Mouse (Mus musculus): Measurements from ENCODE around the gene Neurl3. TPM values are rescaled to one million over a fixed set of nuclear protein-coding genes. Genes with fewer than 3 reads are reported as not detected.
A peak's percentile ranks its signal among the peaks of the same experiment; 100 is the strongest.

Gene Neurl3
- total and polyA plus RNA-seq, 3 experiments, result 38.7 to 140 (median 120) TPM

GRCm38 (mm10) chr1:36273288-36273687 is 1.2 kb downstream of the Neurl3 start:
- H3K36me3 ChIP-seq (replicated peaks), result peaks cover 40% of the 10 kb centered on the region
- peak; percentile 74 for ATAC-seq (ENCODE audit: extremely low read depth, insufficient number of reproducible peaks, low FRiP score, poor library complexity, severe bottlenecking)
- peak; percentile 86 for DNase-seq (ENCODE audit: low spot score)
- no peaks in the 10 kb centered on the region for H3K27me3 ChIP-seq (ENCODE audit: insufficient read depth, low read length)
- no peak for TF ChIP-seq CTCF (IDR thresholded peaks at IDR 0.05; ENCODE audit: low read depth, low read length)
- TF ChIP-seq POLR2AphosphoS5 (IDR thresholded peaks at IDR 0.05; ENCODE audit: insufficient replicate concordance, low read depth, low read length), result 0 out of 2 replicates have a peak, but pooled peaks have one; percentile 62
- TF ChIP-seq GATA1 (IDR thresholded peaks at IDR 0.05; ENCODE audit: borderline replicate concordance, low read length), result no peak
- TF ChIP-seq TAL1 (conservative IDR thresholded peaks at IDR 0.05; ENCODE audit: low read depth, low read length), result peak; percentile 82
- H3K4me1 ChIP-seq (ENCODE audit: insufficient read depth, low read depth, low read length), result peaks cover 90% of the 10 kb centered on the region
- H3K4me3 ChIP-seq (ENCODE audit: low read depth, low read length), result peak overlapping the region; percentile 73
- peaks cover 13% of the 10 kb centered on the region for H3K9me3 ChIP-seq (replicated peaks)

GRCm38 (mm10) chr1:36272546-36272945 is 1.9 kb downstream of the Neurl3 start:
- peak; percentile 74 for DNase-seq (ENCODE audit: low spot score)
- H3K36me3 ChIP-seq (replicated peaks), result peaks cover 48% of the 10 kb centered on the region
- H3K9me3 ChIP-seq (replicated peaks), result peaks cover 13% of the 10 kb centered on the region
- peaks cover 94% of the 10 kb centered on the region for H3K4me1 ChIP-seq (ENCODE audit: insufficient read depth, low read depth, low read length)
- TF ChIP-seq TAL1 (conservative IDR thresholded peaks at IDR 0.05; ENCODE audit: low read depth, low read length), result no peak
- ATAC-seq (ENCODE audit: extremely low read depth, insufficient number of reproducible peaks, low FRiP score, poor library complexity, severe bottlenecking), result no peak
- no peaks in the 10 kb centered on the region for H3K27me3 ChIP-seq (ENCODE audit: insufficient read depth, low read length)
- peak overlapping the region; percentile 73 for H3K4me3 ChIP-seq (ENCODE audit: low read depth, low read length)

- peak; percentile 59 for DNase-seq (ENCODE audit: low spot score)
- no peak for ATAC-seq (ENCODE audit: extremely low read depth, insufficient number of reproducible peaks, low FRiP score, poor library complexity, severe bottlenecking)
- TF ChIP-seq CTCF (IDR thresholded peaks at IDR 0.05; ENCODE audit: low read depth, low read length), result no peak
- no peak for TF ChIP-seq GATA2 (IDR thresholded peaks at IDR 0.05; ENCODE audit: borderline replicate concordance, low read depth, low read length)
- no peak for TF ChIP-seq POLR2AphosphoS5 (IDR thresholded peaks at IDR 0.05; ENCODE audit: insufficient replicate concordance, low read depth, low read length)
- no peak for TF ChIP-seq TAL1 (conservative IDR thresholded peaks at IDR 0.05; ENCODE audit: low read depth, low read length)
- no peak for TF ChIP-seq GATA1 (IDR thresholded peaks at IDR 0.05; ENCODE audit: borderline replicate concordance, low read length)
- peaks cover 53% of the 10 kb centered on the region for H3K36me3 ChIP-seq (replicated peaks)
- no peaks in the 10 kb centered on the region for H3K27me3 ChIP-seq (ENCODE audit: insufficient read depth, low read length)
- H3K4me3 ChIP-seq (ENCODE audit: low read depth, low read length), result peak overlapping the region; percentile 73
- H3K9me3 ChIP-seq (replicated peaks), result peaks cover 6% of the 10 kb centered on the region
- peaks cover 95% of the 10 kb centered on the region for H3K4me1 ChIP-seq (ENCODE audit: insufficient read depth, low read depth, low read length)
These were observed 2.8 kb downstream of the Neurl3 start for GRCm38 (mm10) chr1:36271516-36272230.

- Histone ChIP-seq H3K27me3 (ENCODE audit: insufficient read depth, low read length) (no peaks in the 10 kb centered on the region), H3K4me3 (ENCODE audit: low read depth, low read length) (peak overlapping the region; percentile 73), H3K4me1 (ENCODE audit: insufficient read depth, low read depth, low read length) (peaks cover 94% of the 10 kb centered on the region), H3K36me3 (replicated peaks) (peaks cover 62% of the 10 kb centered on the region), H3K9me3 (replicated peaks) (no peaks in the 10 kb centered on the region)
- DNase-seq (ENCODE audit: low spot score) (peak; percentile 64), ATAC-seq (ENCODE audit: extremely low read depth, insufficient number of reproducible peaks, low FRiP score, poor library complexity, severe bottlenecking) (no peak)
- TF ChIP-seq GATA2 (IDR thresholded peaks at IDR 0.05; ENCODE audit: borderline replicate concordance, low read depth, low read length) (no peak), GATA1 (IDR thresholded peaks at IDR 0.05; ENCODE audit: borderline replicate concordance, low read length) (no peak), POLR2AphosphoS5 (IDR thresholded peaks at IDR 0.05; ENCODE audit: insufficient replicate concordance, low read depth, low read length) (no peak), TAL1 (conservative IDR thresholded peaks at IDR 0.05; ENCODE audit: low read depth, low read length) (no peak), CTCF (IDR thresholded peaks at IDR 0.05; ENCODE audit: low read depth, low read length) (no peak)
These were observed 3.8 kb downstream of the Neurl3 start for GRCm38 (mm10) chr1:36270666-36271065.

GRCm38 (mm10) chr1:36269121-36269795 is 5.2 kb downstream of the Neurl3 start:
- Histone ChIP-seq H3K4me3 (ENCODE audit: low read depth, low read length) (peak overlapping the region; percentile 24; the same call in 1 of the 2 replicates), H3K9me3 (replicated peaks) (no peaks in the 10 kb centered on the region), H3K4me1 (ENCODE audit: insufficient read depth, low read depth, low read length) (peaks cover 94% of the 10 kb centered on the region), H3K36me3 (replicated peaks) (peaks cover 67% of the 10 kb centered on the region), H3K27me3 (ENCODE audit: insufficient read depth, low read length) (no peaks in the 10 kb centered on the region)
- no peak for ATAC-seq (ENCODE audit: extremely low read depth, insufficient number of reproducible peaks, low FRiP score, poor library complexity, severe bottlenecking)
- TF ChIP-seq POLR2AphosphoS5 (IDR thresholded peaks at IDR 0.05; ENCODE audit: insufficient replicate concordance, low read depth, low read length) (no peak), GATA2 (IDR thresholded peaks at IDR 0.05; ENCODE audit: borderline replicate concordance, low read depth, low read length) (no peak), TAL1 (conservative IDR thresholded peaks at IDR 0.05; ENCODE audit: low read depth, low read length) (no peak), GATA1 (IDR thresholded peaks at IDR 0.05; ENCODE audit: borderline replicate concordance, low read length) (no peak), CTCF (IDR thresholded peaks at IDR 0.05; ENCODE audit: low read depth, low read length) (no peak)
- DNase-seq (ENCODE audit: low spot score), result no peak

- Histone ChIP-seq H3K36me3 (replicated peaks) (peaks cover 67% of the 10 kb centered on the region), H3K4me3 (ENCODE audit: low read depth, low read length) (no peak overlapping the region; the same call in 1 of the 2 replicates), H3K9me3 (replicated peaks) (no peaks in the 10 kb centered on the region), H3K27me3 (ENCODE audit: insufficient read depth, low read length) (no peaks in the 10 kb centered on the region), H3K4me1 (ENCODE audit: insufficient read depth, low read depth, low read length) (peaks cover 92% of the 10 kb centered on the region)
- ATAC-seq (ENCODE audit: extremely low read depth, insufficient number of reproducible peaks, low FRiP score, poor library complexity, severe bottlenecking) (no peak), DNase-seq (ENCODE audit: low spot score) (no peak)
- peak; percentile 87; the same call in 1 of the 2 replicates for TF ChIP-seq POLR2AphosphoS5 (IDR thresholded peaks at IDR 0.05; ENCODE audit: insufficient replicate concordance, low read depth, low read length)
- no peak for TF ChIP-seq GATA2 (IDR thresholded peaks at IDR 0.05; ENCODE audit: borderline replicate concordance, low read depth, low read length)
These were observed 6.9 kb downstream of the Neurl3 start for GRCm38 (mm10) chr1:36267595-36267994.

Measured in G1E (cell line).